Mouse (Mus musculus): ENCODE results near the gene Enah. TPM values are rescaled to one million over a fixed set of nuclear protein-coding genes. Genes with fewer than 3 reads are reported as not detected.

Gene Enah
- polyA plus RNA-seq, 1 experiment = 0.01 TPM

DNA sequence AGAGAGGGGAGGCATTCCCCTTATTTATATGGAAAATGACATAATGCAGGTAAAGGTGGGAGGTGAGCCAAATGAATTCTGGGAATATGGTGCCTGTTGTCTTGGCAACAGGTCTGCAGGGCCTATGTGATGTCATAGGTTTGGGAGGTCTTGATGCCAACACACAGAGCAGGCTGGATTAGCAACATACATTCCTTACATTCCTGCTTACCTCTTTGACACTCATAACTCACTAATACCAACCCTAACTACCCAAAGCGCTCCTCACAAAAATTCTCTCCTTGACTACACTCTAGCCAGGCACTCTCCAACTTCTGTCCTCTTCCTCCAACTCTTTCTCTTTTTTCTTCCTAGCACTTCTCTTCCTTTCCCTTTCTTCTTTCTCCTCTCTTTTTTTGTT, 171.6 kb downstream of the Enah start:
- H3K9me3 ChIP-seq (ENCODE audit: control insufficient read depth, low read length) = no peaks in the 10 kb centered on the region
- peaks cover 28% of the 10 kb centered on the region for H3K4me1 ChIP-seq (ENCODE audit: control insufficient read depth)
- H3K36me3 ChIP-seq (ENCODE audit: control insufficient read depth) = no peaks in the 10 kb centered on the region
- TF ChIP-seq TAL1 (IDR thresholded peaks at IDR 0.05; ENCODE audit: low read length) (no peak), GATA1 (IDR thresholded peaks at IDR 0.05; ENCODE audit: low read length) (no peak)
- no peak overlapping the region for H3K4me3 ChIP-seq (replicated peaks)
- H3K27me3 ChIP-seq (ENCODE audit: control insufficient read depth) = peaks cover 50% of the 10 kb centered on the region

- no peak for TF ChIP-seq TAL1 (IDR thresholded peaks at IDR 0.05; ENCODE audit: low read length)
- TF ChIP-seq GATA1 (IDR thresholded peaks at IDR 0.05; ENCODE audit: low read length) = no peak
These were observed 172.4 kb downstream of the Enah start for GRCm38 (mm10) chr1:181847396-181847795.

More at GRCm38 (mm10) chr1:181847396-181847795, 172.4 kb downstream of the Enah start:
- Histone ChIP-seq H3K4me1 (ENCODE audit: control insufficient read depth) (peaks cover 32% of the 10 kb centered on the region), H3K9me3 (ENCODE audit: control insufficient read depth, low read length) (no peaks in the 10 kb centered on the region), H3K36me3 (ENCODE audit: control insufficient read depth) (no peaks in the 10 kb centered on the region), H3K27me3 (ENCODE audit: control insufficient read depth) (peaks cover 42% of the 10 kb centered on the region), H3K4me3 (replicated peaks) (no peak overlapping the region)

Other genes starting within 250 kb of the Enah start
- gene Lbr, start 176.9 kb downstream of the Enah start, polyA plus RNA-seq (2012) = 26.2 and 32.2 TPM in 2 replicates
- 2.3 and 2.7 TPM in 2 replicates for gene Srp9, start 104.7 kb upstream of the Enah start, polyA plus RNA-seq (2012)
- not detected in 2 replicates for gene Vmn1r1, start 144.5 kb upstream of the Enah start, polyA plus RNA-seq (2012)

All from erythroblast, embryonic 14.5 days (primary cell).